Mouse (Mus musculus) hindbrain, embryonic 16.5 days (tissue): Measurements from ENCODE around the gene Bmp8b. TPM values are rescaled to one million over a fixed set of nuclear protein-coding genes. Genes with fewer than 3 reads are reported as not detected.
A peak's percentile ranks its signal among the peaks of the same experiment; 100 is the strongest.
"Not testable (repeated sequence)": the region's sequence is repeated elsewhere in the genome, so short reads cannot be mapped to it uniquely, and the experiment has no call there.

ENCODE experiments used
- ATAC-seq: fragments of 200-750 bp; cut with Nextera tagmentation; 2 replicates; pipeline ENCODE4 v1.8.0; 2017; ENCODE audit warnings: moderate TSS enrichment, moderate library complexity
- H3K27ac ChIP-seq: fragments of 300-500 bp; sonication (generic); 2 replicates; pipeline ENCODE4 v1.5.1; 2014; ENCODE audit warnings: low read depth, mild to moderate bottlenecking, control low read depth, low read length, moderate library complexity
- H3K27me3 ChIP-seq: fragments of 300-500 bp; sonication (generic); replicated peaks from 2 replicates; pipeline ENCODE4 v1.6.1; 2014; ENCODE audit warnings: low read length; ENCODE audit not compliant: control insufficient read depth, insufficient read depth
- H3K36me3 ChIP-seq: fragments of 300-500 bp; sonication (generic); 2 replicates; pipeline ENCODE4 v1.6.1; 2014; ENCODE audit warnings: mild to moderate bottlenecking, low read length, moderate library complexity, mixed read lengths; ENCODE audit not compliant: control insufficient read depth, insufficient read depth
- H3K4me1 ChIP-seq: fragments of 300-500 bp; sonication (generic); 2 replicates; pipeline ENCODE4 v1.6.1; 2014; ENCODE audit warnings: low read depth, low read length; ENCODE audit not compliant: control insufficient read depth, insufficient read depth
- H3K4me2 ChIP-seq: fragments of 300-500 bp; sonication (generic); 2 replicates; pipeline ENCODE4 v1.6.1; 2014; ENCODE audit warnings: mild to moderate bottlenecking, low read length, control low read depth, moderate library complexity
- H3K4me3 ChIP-seq: fragments of 300-500 bp; sonication (generic); 2 replicates; pipeline ENCODE4 v1.5.1; 2014; ENCODE audit warnings: mild to moderate bottlenecking, low read length, control low read depth, moderate library complexity
- H3K9ac ChIP-seq: fragments of 300-500 bp; sonication (generic); 2 replicates; pipeline ENCODE4 v1.6.1; 2014; ENCODE audit warnings: low read depth, mild to moderate bottlenecking, control low read depth, low read length, moderate library complexity
- H3K9me3 ChIP-seq: fragments of 300-500 bp; sonication (generic); 2 replicates; pipeline ENCODE4 v1.6.1; 2014; ENCODE audit warnings: mild to moderate bottlenecking, low read length, moderate library complexity; ENCODE audit not compliant: control insufficient read depth
- WGBS: fragments of 180-500 bp; shearing (Covaris S2); extraction: QIAGEN DNeasy Blood & Tissue Kit; methylation state at CpG from one replicate; pipeline ENCODE4 v1.1.7; 2014; 5-methylcytosine and 5-hydroxymethylcytosine counted together
- polyA plus RNA-seq: library from polyadenylated mRNA; unstranded; fragments of >200 nt; fragmentation: Nextera tagmentation; extraction: Ambion mirVana; gene quantifications from 2 replicates; pipeline ENCODE4 v1.2.1, GENCODE M21; 2015

Bmp8b gene
- polyA plus RNA-seq, 1 experiment from 2014 or later: 0.58 TPM

DNA sequence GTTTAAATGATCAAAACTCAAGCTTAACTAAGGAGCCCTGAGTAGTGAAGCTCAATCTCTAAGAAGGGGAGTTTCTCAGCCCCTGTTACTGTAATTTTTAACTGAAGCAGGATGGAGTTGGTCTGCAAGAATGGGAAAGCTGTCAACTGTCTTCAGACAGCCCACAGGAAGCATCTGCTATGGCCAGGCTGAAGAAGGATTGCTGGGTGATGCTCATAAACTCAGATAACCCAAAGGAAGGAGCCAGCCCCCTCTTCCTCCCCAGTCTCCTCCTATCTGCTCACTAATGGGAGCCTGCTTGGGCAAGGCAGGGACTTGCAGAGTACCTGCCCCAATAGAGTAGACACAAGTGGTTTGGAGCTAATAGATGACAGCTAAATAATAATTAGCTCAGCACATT is 50.9 kb downstream of the Bmp8b start:
- no peak overlapping the region for H3K9ac ChIP-seq
- H3K9me3 ChIP-seq: no peaks in the 10 kb centered on the region
- ATAC-seq: no peak
- no peaks in the 10 kb centered on the region; the same call in 1 of the 2 replicates for H3K27me3 ChIP-seq
- no peaks in the 10 kb centered on the region for H3K4me1 ChIP-seq
- no peak overlapping the region for H3K27ac ChIP-seq
- no peak overlapping the region for H3K4me2 ChIP-seq
- H3K4me3 ChIP-seq: no peak overlapping the region
- no peaks in the 10 kb centered on the region for H3K36me3 ChIP-seq

- Histone ChIP-seq H3K27ac (no peak overlapping the region), H3K4me3 (no peak overlapping the region), H3K36me3 (no peaks in the 10 kb centered on the region), H3K9me3 (no peaks in the 10 kb centered on the region), H3K4me2 (no peak overlapping the region), H3K27me3 (no peaks in the 10 kb centered on the region; the same call in 1 of the 2 replicates), H3K4me1 (peaks cover 7% of the 10 kb centered on the region), H3K9ac (no peak overlapping the region)
- ATAC-seq: no peak
- WGBS: 76% methylated on average over 6 of the region's 6 CpGs
Measured at GRCm38 (mm10) chr4:123160571-123160970, 55.6 kb downstream of the Bmp8b start.

- H3K4me2 ChIP-seq, H3K27ac ChIP-seq, H3K9ac ChIP-seq, H3K27me3 ChIP-seq, H3K36me3 ChIP-seq, H3K9me3 ChIP-seq, H3K4me1 ChIP-seq, ATAC-seq, H3K4me3 ChIP-seq: not testable (repeated sequence)
- WGBS: 79% methylated on average over 3 of the region's 3 CpGs
Measured at GRCm38 (mm10) chr4:123161251-123161650, 56.3 kb downstream of the Bmp8b start.

- ATAC-seq: 0 out of 2 replicates have a peak, but pooled peaks have one; percentile 34
Measured at GRCm38 (mm10) chr4:123162305-123162917, 57.4 kb downstream of the Bmp8b start.

GRCm38 (mm10) chr4:123164157-123164556 is 59.2 kb downstream of the Bmp8b start:
- Histone ChIP-seq H3K27ac (no peak overlapping the region), H3K4me3 (no peak overlapping the region), H3K9ac (no peak overlapping the region), H3K9me3 (peaks cover 2% of the 10 kb centered on the region; the same call in 1 of the 2 replicates), H3K36me3 (no peaks in the 10 kb centered on the region), H3K4me1 (peaks cover 7% of the 10 kb centered on the region), H3K4me2 (no peak overlapping the region), H3K27me3 (no peaks in the 10 kb centered on the region; the same call in 1 of the 2 replicates)
- no peak for ATAC-seq
- WGBS: 87% methylated on average over 15 of the region's 15 CpGs

More at GRCm38 (mm10) chr4:123162305-123162917, 57.4 kb downstream of the Bmp8b start:
- H3K27ac ChIP-seq: no peak overlapping the region
- 15% methylated on average over 15 of the region's 15 CpGs for WGBS
- H3K27me3 ChIP-seq: no peaks in the 10 kb centered on the region; the same call in 1 of the 2 replicates
- H3K9ac ChIP-seq: no peak overlapping the region
- H3K4me3 ChIP-seq: no peak overlapping the region
- H3K4me2 ChIP-seq: peak overlapping the region; percentile 32
- no peaks in the 10 kb centered on the region for H3K36me3 ChIP-seq
- H3K9me3 ChIP-seq: no peaks in the 10 kb centered on the region
- H3K4me1 ChIP-seq: peaks cover 7% of the 10 kb centered on the region

GRCm38 (mm10) chr4:123171811-123172210 is 66.8 kb downstream of the Bmp8b start:
- no peaks in the 10 kb centered on the region for H3K36me3 ChIP-seq
- H3K27ac ChIP-seq: no peak overlapping the region
- no peak overlapping the region for H3K4me3 ChIP-seq
- no peaks in the 10 kb centered on the region for H3K4me1 ChIP-seq
- H3K4me2 ChIP-seq: no peak overlapping the region
- ATAC-seq: no peak
- no peak overlapping the region for H3K9ac ChIP-seq
- H3K9me3 ChIP-seq: peaks cover 5% of the 10 kb centered on the region
- no peaks in the 10 kb centered on the region for H3K27me3 ChIP-seq

Other genes starting within 250 kb of the Bmp8b start
- 71.6 and 84.9 TPM in 2 replicates for gene Cap1, start 219.1 kb upstream of the Bmp8b start, polyA plus RNA-seq
- gene Mfsd2a, start 144.0 kb upstream of the Bmp8b start, polyA plus RNA-seq: 34.3 and 36.5 TPM in 2 replicates
- 34.1 and 44.7 TPM in 2 replicates for gene Mycl, start 109.5 kb upstream of the Bmp8b start, polyA plus RNA-seq
- 21.4 and 21.5 TPM in 2 replicates for gene Trit1, start 88.6 kb upstream of the Bmp8b start, polyA plus RNA-seq
- 0.59 and 0.81 TPM in 2 replicates for gene Oxct2b, start 11.1 kb downstream of the Bmp8b start, polyA plus RNA-seq
- 53.4 and 54.2 TPM in 2 replicates for gene Ppie, start 34.8 kb downstream of the Bmp8b start, polyA plus RNA-seq
- 46.7 and 63.6 TPM in 2 replicates for gene Hpcal4, start 78.1 kb downstream of the Bmp8b start, polyA plus RNA-seq
- 0.16 TPM in 1 of 2 replicates, not detected in the other for gene Nt5c1a, start 96.3 kb downstream of the Bmp8b start, polyA plus RNA-seq
- 5.3 and 7.6 TPM in 2 replicates for gene Heyl, start 128.4 kb downstream of the Bmp8b start, polyA plus RNA-seq
- 23.0 and 31.4 TPM in 2 replicates for gene Pabpc4, start 157.2 kb downstream of the Bmp8b start, polyA plus RNA-seq
- 0.12 and 0.14 TPM in 2 replicates for gene Oxct2a, start 218.5 kb downstream of the Bmp8b start, polyA plus RNA-seq
- gene Bmp8a, start 238.1 kb downstream of the Bmp8b start, polyA plus RNA-seq: 0.22 and 0.26 TPM in 2 replicates